Mouse (Mus musculus) layer of hippocampus, adult 11-12 months (tissue): Measurements from ENCODE around the gene Th.
A peak's percentile ranks its signal among the peaks of the same experiment; 100 is the strongest.

ENCODE experiments used
- DNase-seq: peaks from one replicate; pipeline ENCODE4 v3.0.0; 2022; ENCODE audit warnings: low spot score

Th gene

DNA sequence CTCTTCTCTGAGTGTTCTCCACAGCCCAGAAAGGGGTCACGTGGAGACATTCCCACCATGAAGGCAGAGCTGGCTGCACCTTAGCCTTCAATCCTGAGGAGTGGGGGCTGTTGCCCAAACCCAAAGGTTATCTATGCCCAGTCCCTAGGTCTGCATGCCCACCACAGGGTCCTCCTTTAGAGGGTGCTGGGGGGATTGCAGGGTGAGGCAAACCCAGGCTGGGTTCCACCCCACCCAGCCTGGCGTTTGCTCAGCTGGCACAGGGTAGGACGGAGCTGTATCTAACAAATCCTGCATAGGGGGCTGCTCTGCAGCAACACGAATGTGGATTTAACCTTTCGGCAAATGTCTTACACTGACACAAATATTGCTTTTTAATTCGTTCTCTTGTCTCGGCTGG is 29.2 kb downstream of the Th start:
- DNase-seq, result no peak

DNA sequence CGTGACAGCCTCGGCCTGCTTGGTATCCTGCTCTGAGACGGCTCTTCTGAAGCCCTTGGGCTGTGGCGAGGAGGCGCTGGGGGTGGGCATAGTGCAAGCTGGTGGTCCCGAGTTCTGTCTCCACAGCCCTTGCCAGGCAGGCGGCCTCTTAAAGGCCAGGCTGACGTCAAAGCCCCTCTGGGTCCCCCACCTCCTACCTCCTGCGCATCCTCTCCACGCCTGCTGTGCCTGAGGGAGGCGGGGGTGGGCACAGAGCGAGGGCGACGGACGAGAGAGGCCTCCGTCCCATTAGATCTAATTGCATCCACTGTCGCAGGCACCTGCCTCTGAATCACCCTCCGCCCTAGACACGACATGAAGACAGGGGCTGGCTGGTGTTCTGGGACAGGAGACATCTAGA is 31.1 kb downstream of the Th start:
- no peak for DNase-seq

DNA sequence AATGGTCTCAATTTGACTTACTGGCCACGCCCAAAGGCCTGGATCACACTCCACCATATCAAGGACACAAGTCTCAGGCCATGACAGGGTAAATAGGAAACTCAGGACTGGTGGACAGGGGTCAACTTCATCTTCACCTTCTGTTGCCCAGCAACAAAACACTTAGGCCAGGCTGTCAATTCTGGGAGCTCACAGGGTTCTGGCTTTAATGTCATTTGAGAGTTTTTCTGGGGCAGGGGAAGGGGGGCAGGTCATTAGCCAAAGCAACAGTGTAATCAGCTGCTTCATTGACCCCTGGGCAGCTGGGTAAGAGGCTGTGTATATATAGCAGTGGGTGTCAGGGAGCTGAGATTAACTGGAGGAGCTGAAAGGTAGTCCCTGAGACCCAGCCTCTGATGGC is 33.5 kb downstream of the Th start:
- no peak for DNase-seq

DNA sequence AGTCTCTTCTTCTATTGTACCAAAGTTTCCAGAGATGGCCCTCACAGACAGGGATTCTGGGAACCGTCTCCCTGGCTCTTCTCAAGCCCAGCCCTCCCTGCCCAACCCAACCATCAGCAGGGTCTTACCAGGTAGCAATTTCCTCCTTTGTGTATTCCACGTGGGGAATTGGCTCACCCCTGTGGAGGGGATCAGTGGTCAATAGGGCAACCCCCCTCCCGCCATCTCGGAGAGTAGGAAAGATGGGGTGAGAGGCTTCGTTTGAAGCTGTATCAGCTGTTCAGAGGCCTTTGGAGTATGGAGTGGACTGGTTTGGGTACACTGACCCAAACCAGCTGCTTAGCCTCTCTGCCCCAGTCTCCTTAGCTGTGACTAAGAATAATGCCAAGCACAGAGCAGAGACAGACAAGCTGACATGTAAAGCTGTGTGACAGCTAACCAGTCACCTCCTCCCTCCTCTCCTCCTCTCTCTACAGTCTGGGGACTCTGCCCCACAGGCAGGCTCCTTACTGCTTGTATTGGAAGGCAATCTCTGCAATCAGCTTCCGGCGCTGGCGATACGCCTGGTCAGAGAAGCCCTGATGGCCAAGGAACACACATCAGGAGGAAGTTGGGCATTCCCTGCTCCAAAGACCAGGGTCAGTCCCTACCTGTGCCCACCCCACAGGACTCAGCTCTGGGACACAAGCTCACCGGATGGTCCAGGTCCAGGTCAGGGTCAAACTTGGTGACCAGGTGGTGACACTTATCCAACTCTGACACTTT is 34.8 kb downstream of the Th start:
- DNase-seq, result no peak

DNA sequence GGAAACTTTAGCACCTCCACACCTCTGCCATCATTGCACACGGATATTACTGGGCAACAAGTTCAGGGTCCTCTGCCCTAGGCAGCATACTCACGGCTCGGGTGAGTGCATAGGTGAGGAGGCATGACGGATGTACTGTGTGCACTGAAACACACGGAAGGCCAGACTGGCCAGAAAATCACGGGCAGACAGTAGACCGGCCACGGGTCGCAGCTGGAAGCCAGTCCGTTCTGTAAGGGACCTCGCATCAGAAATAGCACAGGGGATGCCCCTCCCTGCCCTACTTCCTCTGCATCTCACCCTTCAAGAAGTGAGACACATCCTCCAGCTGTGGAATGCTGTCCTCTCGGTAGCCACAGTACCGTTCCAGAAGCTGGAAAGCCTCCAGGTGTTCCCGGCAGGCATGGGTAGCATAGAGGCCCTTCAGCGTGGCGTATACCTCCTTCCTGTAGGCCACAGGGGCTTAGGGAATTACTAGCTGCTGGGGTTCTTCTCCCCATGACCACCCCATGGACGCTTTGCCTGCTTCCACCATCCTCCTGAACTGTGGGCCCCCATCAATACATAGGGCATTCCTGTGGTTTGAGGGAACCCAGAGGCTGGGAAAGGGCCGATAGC is 35.6 kb downstream of the Th start:
- DNase-seq, result no peak

DNA sequence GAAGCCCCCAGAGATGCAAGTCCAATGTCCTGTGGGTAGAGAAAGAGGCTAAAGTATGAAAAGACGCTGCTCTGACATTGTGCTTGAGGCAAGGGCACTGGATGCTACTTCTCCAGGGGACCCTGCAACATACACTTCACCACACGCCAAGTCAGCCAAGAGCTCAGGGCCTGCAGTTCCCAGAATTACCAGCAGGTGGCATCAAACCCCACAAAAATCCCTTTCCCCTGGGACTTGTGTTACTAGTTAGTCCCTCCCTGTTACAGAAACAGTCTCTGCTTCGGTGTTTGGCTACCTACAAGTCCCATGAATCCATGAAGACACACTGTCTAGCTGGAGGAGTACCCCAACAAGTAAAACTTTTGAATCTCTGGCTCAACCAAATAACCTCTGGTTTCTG is 36.3 kb downstream of the Th start:
- peak; percentile 84 for DNase-seq

DNA sequence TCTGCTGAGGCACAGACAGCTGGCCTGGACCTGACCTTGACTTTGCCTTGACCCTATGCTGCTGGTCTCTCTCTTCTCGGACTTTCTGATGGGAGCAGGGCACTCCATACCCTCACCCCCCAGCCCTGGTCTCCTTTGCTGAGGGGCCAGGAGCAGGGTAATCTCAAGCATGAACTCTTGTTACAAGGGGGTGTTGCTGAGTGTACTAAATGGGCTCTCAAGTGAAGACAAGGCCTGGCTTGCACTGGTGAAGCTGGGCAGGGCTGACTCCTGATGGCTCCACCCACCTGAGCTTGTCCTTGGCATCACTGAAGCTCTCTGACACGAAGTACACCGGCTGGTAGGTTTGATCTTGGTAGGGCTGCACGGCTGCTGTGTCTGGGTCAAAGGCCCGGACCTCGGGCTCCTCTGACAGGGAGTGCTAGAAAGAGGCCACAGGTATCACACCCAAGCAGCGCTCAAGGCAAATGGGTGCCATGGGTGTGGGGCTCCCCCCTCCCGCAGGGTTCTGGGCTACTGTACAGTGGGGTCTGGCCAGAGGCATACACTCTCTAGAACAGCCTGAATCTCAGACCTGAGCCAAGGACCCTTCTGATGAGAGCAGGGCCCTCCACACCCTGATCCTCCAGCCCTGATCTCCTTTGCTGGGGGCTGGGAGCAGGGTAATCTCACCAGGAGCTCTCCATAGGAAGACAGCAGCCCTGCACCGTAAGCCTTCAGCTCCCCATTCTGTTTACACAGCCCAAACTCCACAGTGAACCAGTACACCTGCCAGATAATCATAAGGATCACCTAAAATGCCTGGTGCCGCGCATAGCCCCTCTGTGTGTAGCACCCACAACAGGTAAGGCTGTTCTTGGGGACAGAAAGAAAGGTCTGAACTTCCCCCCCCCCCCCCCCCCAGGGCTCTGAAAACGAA is 36.9 kb downstream of the Th start:
- no peak for DNase-seq

DNA sequence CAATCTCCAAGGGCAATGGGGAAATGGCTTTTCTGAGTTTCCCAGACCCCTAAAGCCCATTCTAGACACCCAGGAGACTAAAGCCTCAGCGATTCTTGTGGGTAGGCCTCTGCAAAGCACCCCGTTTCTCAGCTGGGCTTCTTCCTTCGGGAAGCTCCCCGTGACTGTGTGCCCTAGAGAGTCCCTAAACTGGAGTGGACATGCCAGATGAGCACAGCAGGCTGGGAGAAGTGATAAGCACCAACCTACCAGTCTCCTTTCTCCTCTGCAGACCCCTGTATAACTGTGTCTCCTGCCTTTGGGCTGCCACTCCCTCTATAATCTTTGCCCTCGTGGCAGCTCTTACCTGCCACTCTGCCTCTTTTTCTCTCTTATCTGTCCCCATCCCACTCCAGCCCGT is 37.6 kb downstream of the Th start:
- no peak for DNase-seq

DNA sequence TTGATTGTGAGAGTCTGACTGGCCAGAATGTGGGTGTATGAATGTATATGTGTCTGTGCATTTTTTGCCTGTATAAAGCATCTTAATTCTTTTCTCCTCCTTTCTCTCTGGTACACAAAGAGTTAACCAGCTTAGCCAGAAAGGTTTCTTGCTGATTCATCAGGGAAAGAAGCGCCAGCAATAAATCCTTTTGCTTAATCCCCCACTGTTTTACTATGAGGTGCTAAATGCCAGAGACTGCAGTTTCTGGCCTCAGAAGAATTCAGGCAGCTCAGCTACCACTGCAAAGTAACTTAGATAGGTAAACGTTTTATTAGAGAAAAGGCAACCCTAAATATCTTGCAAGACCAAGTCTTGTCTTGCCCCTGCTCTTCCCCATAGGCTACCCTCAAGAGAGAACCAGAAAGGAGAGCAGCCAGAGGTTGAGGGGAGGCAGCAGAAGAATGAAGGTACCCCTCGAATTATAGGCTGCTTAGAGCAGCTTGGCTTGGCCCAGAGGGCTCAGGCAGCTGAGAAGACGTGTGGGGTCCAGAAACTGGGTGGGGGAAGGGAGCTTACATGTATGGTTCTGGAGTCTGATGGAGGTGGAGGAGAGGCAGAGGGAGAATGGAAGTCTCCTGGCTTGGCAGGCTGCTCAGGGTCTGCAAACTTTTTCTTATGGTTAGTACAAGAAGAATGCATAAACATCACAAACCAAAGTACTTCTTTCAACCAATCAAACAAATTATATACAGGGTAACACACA is 61.3 kb downstream of the Th start:
- DNase-seq, result no peak

DNA sequence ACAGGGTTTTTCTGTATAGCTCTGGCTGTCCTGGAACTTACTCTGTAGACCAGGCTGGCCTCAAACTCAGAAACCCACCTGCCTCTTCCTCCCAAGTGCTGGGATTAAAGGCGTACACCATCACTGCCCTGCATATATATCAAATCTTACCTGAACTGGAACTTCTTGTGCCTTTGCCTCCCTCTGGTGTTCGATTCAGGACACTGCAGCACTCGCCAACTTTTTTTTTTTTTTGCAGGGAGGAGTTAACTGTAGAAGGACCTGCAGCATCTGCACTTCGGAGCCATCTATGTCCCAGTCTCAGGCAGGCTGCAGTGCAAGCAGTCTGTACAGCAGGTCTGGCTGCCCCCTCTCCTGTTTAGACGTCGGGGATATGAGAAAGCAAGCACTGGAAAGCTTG is 80.2 kb downstream of the Th start:
- peak; percentile 19 for DNase-seq
